Mouse (Mus musculus) lung, embryonic 15.5 days (tissue): ENCODE data around the gene Zfp319. TPM values are rescaled to one million over a fixed set of nuclear protein-coding genes. Genes with fewer than 3 reads are reported as not detected.

ENCODE experiments used
- ATAC-seq: fragments of 200-750 bp; cut with Nextera tagmentation; 2 replicates; pipeline ENCODE4 v1.8.0; 2017; ENCODE audit warnings: moderate number of reproducible peaks, borderline replicate concordance; ENCODE audit not compliant: low FRiP score, low TSS enrichment; ENCODE audit errors: extremely low read depth
- H3K27ac ChIP-seq: fragments of 300-500 bp; sonication (generic); 2 replicates; pipeline ENCODE4 v1.5.1; 2015; ENCODE audit warnings: moderate library complexity, mild to moderate bottlenecking, inconsistent platforms
- H3K27me3 ChIP-seq: fragments of 300-500 bp; sonication (generic); 2 replicates; pipeline ENCODE4 v1.6.1; 2015; ENCODE audit warnings: inconsistent platforms
- H3K36me3 ChIP-seq: fragments of 300-500 bp; sonication (generic); 2 replicates; pipeline ENCODE4 v1.6.1; 2015; ENCODE audit warnings: inconsistent platforms
- H3K4me1 ChIP-seq: fragments of 300-500 bp; sonication (generic); 2 replicates; pipeline ENCODE4 v1.6.1; 2015; ENCODE audit warnings: inconsistent platforms
- H3K4me2 ChIP-seq: fragments of 300-500 bp; sonication (generic); 2 replicates; pipeline ENCODE4 v1.6.1; 2015; ENCODE audit warnings: inconsistent platforms, mild to moderate bottlenecking, moderate library complexity
- H3K4me3 ChIP-seq: fragments of 300-500 bp; sonication (generic); 2 replicates; pipeline ENCODE4 v1.5.1; 2015; ENCODE audit warnings: mild to moderate bottlenecking, inconsistent platforms
- H3K9ac ChIP-seq: fragments of 300-500 bp; sonication (generic); 2 replicates; pipeline ENCODE4 v1.6.1; 2015; ENCODE audit warnings: inconsistent platforms
- H3K9me3 ChIP-seq: fragments of 300-500 bp; sonication (generic); 2 replicates; pipeline ENCODE4 v1.6.1; 2016; ENCODE audit warnings: inconsistent platforms
- WGBS: fragments of 180-500 bp; shearing (Covaris S2); methylation state at CpG from one replicate; pipeline ENCODE4 v1.1.7; 2015; 5-methylcytosine and 5-hydroxymethylcytosine counted together
- polyA plus RNA-seq: library from polyadenylated mRNA; unstranded; fragments of >200 nt; fragmentation: Nextera tagmentation; extraction: Ambion mirVana; gene quantifications from 2 replicates; pipeline ENCODE4 v1.2.1, GENCODE M21; 2015

Gene Zfp319
- polyA plus RNA-seq, 1 experiment from 2014 or later = 9.4 TPM

DNA sequence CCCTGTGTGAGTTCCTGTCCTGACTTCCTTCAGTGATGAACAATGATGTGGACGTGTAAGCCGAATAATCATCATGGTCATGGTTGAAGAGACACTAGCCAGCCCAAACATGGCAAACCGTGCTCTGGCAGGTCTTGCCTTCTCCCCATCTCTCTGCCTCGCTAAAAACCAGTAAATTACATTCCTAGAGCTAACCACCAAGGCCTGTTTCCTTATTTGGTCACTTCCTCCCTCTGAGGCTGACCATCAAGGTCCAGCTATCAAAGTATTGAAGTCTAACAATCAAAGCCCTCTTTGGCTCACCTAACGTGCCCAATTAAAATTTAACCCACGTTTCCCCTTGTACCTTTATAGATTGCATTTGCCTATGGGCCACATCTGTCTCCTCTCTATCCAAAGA, 30.5 kb upstream of the Zfp319 start:
- no peak overlapping the region for H3K9ac ChIP-seq

DNA sequence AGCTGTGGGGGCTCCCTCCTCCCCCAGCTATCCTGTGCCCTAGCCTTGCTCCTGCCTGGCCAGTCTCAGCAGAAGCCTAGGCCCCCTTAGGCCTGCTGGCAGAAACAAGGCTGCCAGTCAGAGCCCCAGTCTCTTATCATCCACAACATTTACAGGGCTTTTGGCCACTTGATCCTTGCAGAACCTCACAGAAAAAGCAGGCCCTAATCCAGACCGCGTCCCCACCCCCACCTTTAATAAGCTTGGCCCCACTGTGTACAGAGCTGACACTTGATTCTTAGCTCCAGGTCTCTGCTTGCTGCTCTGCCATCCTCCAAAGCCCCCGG, 29.2 kb upstream of the Zfp319 start:
- H3K27ac ChIP-seq = peak overlapping the region; percentile 73
- no peaks in the 10 kb centered on the region for H3K36me3 ChIP-seq
- no peak for ATAC-seq
- WGBS = 41% methylated on average over 3 of the region's 3 CpGs
- H3K4me2 ChIP-seq = no peak overlapping the region
- peaks cover 38% of the 10 kb centered on the region for H3K4me1 ChIP-seq
- H3K4me3 ChIP-seq = no peak overlapping the region
- no peaks in the 10 kb centered on the region for H3K9me3 ChIP-seq
- no peak overlapping the region for H3K9ac ChIP-seq
- H3K27me3 ChIP-seq = no peaks in the 10 kb centered on the region

More for the DNA sequence above, 30.5 kb upstream of the Zfp319 start:
- WGBS = 65% methylated on average over 6 of the region's 6 CpGs
- no peak for ATAC-seq
- Histone ChIP-seq H3K4me2 (no peak overlapping the region), H3K9me3 (no peaks in the 10 kb centered on the region), H3K4me3 (no peak overlapping the region), H3K27ac (no peak overlapping the region), H3K36me3 (no peaks in the 10 kb centered on the region), H3K4me1 (peaks cover 35% of the 10 kb centered on the region), H3K27me3 (no peaks in the 10 kb centered on the region)

DNA sequence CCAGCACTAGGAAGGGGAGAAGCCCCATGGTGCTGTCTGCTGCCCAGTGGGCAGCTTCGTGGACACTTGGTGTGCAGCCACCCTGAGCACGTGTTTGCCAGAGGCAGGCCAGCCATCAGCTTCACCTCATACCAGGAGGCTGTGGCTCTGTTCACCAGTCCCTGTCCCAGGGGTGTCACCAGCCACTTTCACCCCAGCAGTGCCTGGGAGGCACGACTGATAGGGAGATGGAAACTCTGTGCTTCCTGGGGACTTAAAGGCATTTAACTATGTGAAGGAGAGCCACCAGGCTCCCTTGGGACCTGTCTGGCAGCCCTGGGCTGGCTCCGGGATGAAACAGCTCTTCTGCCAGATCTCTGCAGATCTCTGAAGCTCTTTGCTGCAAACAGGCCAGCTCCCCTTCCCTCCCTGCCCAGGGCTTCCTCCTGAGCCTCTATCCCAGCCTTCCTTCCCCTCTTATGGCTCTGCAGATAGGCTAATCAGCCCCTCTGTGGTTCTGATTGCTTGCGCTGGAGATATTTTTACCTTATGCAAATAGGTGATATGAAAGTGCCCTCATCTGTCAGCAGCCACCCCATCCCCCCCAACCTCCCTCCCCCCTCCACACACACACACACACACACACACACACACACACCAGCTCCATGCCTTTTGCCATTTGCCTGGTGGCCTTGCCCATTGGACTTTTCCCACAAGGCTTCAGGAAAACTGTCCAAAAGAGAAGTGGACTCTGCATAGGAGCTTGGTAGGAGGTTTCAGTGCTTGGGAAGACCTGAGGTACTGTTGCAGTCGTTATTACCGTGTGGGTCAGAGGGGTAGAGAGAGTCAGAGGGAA, 28.6 kb upstream of the Zfp319 start:
- Histone ChIP-seq H3K27me3 (no peaks in the 10 kb centered on the region), H3K4me1 (peaks cover 40% of the 10 kb centered on the region), H3K9ac (no peak overlapping the region; the same call in 1 of the 2 replicates), H3K4me2 (no peak overlapping the region), H3K9me3 (no peaks in the 10 kb centered on the region), H3K36me3 (no peaks in the 10 kb centered on the region), H3K27ac (peak overlapping the region; percentile 73), H3K4me3 (no peak overlapping the region)
- no peak for ATAC-seq
- WGBS = 30% methylated on average over 7 of the region's 7 CpGs

DNA sequence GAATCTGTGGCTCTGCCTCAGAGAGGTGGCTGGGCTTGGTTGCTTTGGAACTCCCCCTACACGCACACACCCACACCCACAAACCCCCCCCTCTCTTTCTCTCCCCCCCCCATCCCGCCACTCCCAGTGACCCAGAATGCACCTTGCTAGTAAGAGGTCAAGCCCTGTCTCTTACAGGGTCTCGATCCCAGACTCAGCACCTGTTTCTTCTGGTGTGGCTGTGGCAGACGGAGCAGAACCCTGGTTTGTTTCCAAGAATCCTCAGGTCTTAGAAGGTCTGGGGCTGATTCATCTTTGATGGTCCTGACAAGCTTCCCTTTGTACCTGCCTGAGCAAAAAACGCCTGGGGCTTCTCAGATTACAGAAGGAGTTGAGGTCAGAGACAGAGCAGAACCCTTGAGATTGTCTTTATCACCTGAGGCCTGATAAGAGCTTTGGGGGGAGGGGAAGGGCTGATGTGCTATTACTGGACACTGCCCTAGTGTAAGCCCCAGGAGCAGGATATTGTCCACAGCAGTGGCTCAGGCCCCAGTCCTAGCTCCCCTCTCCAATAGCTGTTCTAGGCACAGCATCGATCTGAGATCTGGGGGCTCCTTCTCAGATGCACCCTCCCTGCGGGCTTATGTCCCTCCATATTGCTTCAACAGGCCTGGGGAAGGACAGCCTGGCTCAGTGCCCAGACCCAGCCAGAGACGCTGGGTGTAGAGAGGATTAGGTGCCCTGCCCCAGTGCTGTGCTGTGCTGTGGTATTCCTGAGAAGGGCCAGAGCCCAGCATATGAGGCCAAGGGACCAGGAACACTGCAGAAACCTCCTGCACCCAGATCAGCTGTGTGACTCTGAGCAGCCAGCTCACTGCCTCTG, 27.0 kb upstream of the Zfp319 start:
- Histone ChIP-seq H3K9ac (no peak overlapping the region), H3K4me3 (no peak overlapping the region)
- peak; percentile 46; the same call in 1 of the 2 replicates for ATAC-seq

DNA sequence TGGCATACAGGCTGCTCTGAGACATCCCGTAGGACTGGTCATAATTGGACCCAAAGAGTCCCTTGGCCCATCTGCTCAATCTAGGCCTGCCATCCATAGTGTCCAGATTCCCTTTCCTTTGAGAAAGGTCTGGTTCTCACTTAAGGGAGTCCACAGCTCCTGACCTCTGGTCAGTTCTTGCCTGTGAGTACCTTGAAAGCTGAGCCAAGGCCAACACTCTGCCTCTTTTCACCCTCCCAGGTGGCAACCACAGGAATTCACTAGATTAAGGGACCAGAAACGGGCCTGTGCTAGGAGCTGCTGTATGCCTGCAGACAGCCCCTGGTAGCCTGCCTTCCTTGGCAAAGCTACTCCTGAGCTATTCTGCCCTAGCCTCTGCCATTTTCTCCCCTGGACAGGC, 22.9 kb upstream of the Zfp319 start:
- 74% methylated on average over 2 of the region's 2 CpGs for WGBS
- H3K4me1 ChIP-seq = peaks cover 47% of the 10 kb centered on the region

More for the DNA sequence above, 27.0 kb upstream of the Zfp319 start:
- Histone ChIP-seq H3K36me3 (no peaks in the 10 kb centered on the region), H3K4me2 (0 out of 2 replicates have a peak overlapping the region, but pooled peaks have one; percentile 2), H3K4me1 (peaks cover 46% of the 10 kb centered on the region), H3K27ac (peak overlapping the region; percentile 73), H3K27me3 (no peaks in the 10 kb centered on the region), H3K9me3 (no peaks in the 10 kb centered on the region)
- WGBS = 28% methylated on average over 8 of the region's 8 CpGs

DNA sequence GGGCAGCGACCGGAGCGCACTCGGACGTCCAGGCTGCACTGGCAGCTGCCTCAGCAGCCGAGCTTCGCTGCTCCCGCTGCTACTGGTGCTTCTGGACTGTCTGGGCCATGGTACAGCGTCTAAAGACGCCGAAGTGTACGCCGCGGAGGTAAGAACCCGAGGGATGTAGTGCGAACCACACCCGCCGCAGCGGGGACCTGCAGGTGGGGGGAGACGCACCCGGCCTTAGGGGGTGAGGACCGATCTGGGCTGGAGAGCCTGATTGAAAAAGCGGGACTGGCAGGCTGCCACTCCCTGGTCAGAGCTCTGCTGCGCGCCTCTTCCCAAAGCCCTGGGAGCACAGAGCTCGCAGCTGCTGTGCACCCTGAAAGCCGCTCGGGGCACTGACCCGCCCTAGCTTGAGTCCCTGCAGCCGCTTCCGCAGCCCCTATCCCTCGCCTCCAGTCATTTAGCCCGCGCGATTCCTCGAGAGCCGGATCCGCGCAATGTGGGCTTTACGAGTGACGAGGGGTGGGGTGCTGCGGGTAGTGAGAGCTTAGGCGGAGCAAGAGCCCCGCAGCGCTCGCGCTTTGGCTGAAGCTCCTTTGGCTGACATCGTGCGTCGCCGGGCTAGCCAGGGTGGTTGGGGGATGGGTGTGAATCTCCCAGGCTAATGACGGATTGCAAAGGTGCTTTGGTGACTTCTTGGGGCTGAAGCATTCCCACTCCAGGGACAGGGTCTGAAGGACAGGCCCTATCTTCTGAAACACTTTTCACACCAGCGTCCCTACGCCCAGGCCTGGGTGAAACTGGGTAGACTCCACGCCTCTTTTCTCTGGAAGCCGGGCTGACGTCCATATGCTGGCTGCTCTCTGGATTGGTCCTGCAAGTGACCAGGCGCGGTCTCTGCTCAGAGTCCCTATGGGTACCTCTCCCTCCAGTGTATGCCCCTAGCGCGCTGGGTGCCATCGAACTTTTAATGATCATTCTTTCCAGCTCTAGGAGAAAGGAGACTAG, 21.4 kb upstream of the Zfp319 start:
- peak overlapping the region; percentile 66 for H3K4me3 ChIP-seq
- H3K9me3 ChIP-seq = no peaks in the 10 kb centered on the region
- WGBS = 2% methylated on average over 60 of the region's 62 CpGs
- H3K27ac ChIP-seq = peak overlapping the region; percentile 78
- peak overlapping the region; percentile 73 for H3K4me2 ChIP-seq
- peaks cover 9% of the 10 kb centered on the region; the same call in 1 of the 2 replicates for H3K27me3 ChIP-seq
- H3K36me3 ChIP-seq = no peaks in the 10 kb centered on the region
- H3K4me1 ChIP-seq = peaks cover 47% of the 10 kb centered on the region
- H3K9ac ChIP-seq = peak overlapping the region; percentile 65
- ATAC-seq = peak; percentile 52

More for the DNA sequence above, 22.9 kb upstream of the Zfp319 start:
- no peak for ATAC-seq
- 0 out of 2 replicates have a peak overlapping the region, but pooled peaks have one; percentile 73 for H3K4me2 ChIP-seq
- H3K9ac ChIP-seq = no peak overlapping the region
- H3K27ac ChIP-seq = no peak overlapping the region
- no peak overlapping the region for H3K4me3 ChIP-seq
- peaks cover 9% of the 10 kb centered on the region; the same call in 1 of the 2 replicates for H3K27me3 ChIP-seq
- H3K36me3 ChIP-seq = no peaks in the 10 kb centered on the region
- no peaks in the 10 kb centered on the region for H3K9me3 ChIP-seq

DNA sequence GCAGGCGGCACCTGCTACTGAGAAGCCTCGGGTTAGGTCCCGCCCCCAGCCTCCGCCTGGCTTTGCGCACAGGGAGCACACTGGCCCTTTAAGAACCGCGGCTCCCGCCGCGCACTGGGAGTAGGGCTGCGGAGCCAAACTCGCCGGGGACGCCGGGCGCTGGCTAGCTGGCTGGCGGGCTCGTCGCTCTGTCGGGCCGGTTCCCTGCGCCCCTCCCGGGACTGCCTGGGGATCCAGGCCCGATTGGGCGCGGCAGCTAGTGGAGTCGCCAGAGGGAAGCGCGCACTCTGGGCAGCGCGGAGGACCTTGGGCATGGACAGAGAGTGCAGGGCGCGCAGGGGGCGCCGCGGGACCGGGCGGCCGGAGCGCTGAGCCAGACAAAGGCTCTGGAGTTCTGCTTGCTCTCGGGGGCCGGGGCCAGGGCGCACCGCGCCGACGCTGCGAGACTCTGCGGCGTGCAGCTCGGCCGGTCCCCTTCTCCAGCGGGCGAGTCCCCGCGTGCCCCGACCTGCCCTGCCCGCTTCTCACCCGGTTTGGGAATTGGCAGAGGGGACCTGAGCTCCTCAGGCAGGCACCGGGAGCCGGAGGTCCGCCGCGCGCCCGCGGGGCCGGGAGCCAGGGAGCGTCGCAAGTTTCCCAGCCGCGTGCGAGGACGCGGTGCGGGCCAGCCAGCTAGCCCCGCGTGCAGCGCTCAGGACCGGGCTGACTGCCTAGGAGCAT, 20.6 kb upstream of the Zfp319 start, which contains the start of gene Mmp15:
Gene Mmp15 (plus strand): TSS at position 118 of the 720 bp plus-strand sequence.
- H3K4me3 ChIP-seq = peak within 1 kb of the TSS; percentile 66
- WGBS = under 1% methylated on average over 78 of the region's 80 CpGs
- peak within 1 kb of the TSS; percentile 78 for H3K27ac ChIP-seq
- peaks cover 9% of the 10 kb centered on the region; the same call in 1 of the 2 replicates for H3K27me3 ChIP-seq
- H3K9me3 ChIP-seq = no peaks in the 10 kb centered on the region
- H3K4me2 ChIP-seq = peak within 1 kb of the TSS; percentile 73
- peaks cover 46% of the 10 kb centered on the region for H3K4me1 ChIP-seq
- H3K36me3 ChIP-seq = no peaks in the 10 kb centered on the region
- peak; percentile 76 for ATAC-seq
- peak within 1 kb of the TSS; percentile 65 for H3K9ac ChIP-seq

DNA sequence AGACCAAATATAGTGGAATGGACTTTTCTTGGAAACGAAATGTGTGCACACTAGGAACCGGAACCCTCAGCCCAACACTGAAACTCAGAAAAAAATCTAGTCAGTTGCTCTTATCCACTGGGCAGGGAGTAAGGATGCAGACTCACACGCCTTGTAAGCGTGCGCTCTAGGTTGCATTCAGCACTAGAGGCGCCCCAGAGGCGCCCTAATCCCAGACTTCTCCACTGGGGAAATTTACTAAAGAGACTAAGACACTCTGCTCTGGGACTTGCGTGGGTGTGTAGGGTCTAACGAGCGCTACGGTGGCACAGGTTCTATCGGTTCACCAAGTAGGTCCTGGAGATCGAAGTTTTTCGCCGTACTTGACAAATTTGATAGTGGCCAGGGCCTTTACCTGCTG, 19.7 kb upstream of the Zfp319 start:
- WGBS = 3% methylated on average over 15 of the region's 15 CpGs
- H3K36me3 ChIP-seq = no peaks in the 10 kb centered on the region; the same call in 1 of the 2 replicates
- H3K4me1 ChIP-seq = peaks cover 51% of the 10 kb centered on the region
- no peaks in the 10 kb centered on the region for H3K9me3 ChIP-seq
- ATAC-seq = no peak
- peaks cover 9% of the 10 kb centered on the region; the same call in 1 of the 2 replicates for H3K27me3 ChIP-seq
- H3K4me3 ChIP-seq = peak overlapping the region; percentile 66
- peak overlapping the region; percentile 73 for H3K4me2 ChIP-seq
- no peak overlapping the region for H3K27ac ChIP-seq
- H3K9ac ChIP-seq = no peak overlapping the region

DNA sequence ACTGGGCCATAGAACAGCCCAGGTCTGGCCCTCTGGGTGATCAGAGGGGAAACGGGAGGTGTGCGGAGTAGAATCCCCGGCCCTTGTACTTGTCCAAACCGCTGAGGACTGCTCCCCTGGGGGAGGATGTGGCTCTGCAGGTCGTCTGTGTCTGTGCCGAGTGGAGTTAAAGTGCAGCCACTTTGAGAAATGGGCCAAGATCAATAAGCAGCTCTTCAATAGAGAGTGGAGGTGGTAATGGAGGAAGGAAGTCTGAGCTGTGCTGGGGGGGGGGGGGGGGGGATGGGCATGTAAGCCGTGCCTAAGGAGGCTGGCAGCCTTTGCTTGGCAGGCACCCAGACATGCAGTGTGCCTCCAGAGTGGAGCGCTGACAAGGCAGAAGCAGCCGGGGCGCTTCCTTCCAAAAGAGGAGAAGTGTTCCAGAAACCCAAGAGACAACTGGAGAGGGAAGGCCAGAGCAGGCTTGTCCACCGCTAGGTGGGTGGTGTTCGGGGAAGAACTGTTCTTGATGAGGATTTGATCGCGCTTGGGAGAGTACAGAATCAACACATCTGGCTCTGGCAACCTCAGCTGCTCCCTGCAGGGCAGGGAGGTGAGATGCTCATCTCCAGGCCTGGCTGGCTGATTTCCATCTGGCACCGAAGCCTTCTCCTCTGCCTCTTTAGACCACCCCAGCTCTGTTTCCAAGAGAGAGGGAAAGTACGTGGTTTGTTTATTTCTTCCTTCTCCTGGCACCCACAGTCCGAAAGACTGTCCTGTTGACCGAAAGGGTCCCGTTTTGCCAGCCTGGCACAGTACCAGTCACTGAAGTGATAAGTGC, 17.3 kb upstream of the Zfp319 start:
- Histone ChIP-seq H3K36me3 (peaks cover 11% of the 10 kb centered on the region), H3K4me1 (peaks cover 41% of the 10 kb centered on the region), H3K9me3 (no peaks in the 10 kb centered on the region), H3K4me2 (peak overlapping the region; percentile 24), H3K9ac (no peak overlapping the region), H3K27ac (peak overlapping the region; percentile 34), H3K27me3 (peaks cover 9% of the 10 kb centered on the region; the same call in 1 of the 2 replicates), H3K4me3 (no peak overlapping the region)
- WGBS = 28% methylated on average over 19 of the region's 19 CpGs
- ATAC-seq = no peak

DNA sequence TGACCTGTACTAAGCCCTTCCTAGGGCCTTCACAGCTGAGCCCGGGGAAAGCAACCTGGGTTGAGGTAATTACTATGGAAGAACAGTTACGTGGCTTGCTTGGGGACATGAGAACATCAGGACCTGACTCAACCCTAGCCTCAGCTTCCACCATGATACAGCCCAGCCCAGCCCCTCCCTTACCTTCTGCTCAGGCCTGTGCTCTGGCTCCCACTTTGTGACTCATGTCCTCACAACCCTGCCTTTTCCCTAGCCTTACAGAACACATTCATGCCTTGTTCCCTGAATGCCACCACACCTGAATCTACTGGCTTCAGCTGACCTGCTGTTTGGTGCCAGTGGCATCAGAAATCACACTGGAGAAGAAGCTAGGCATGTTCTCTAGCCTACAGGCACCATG, 16.6 kb upstream of the Zfp319 start:
- Histone ChIP-seq H3K9ac (no peak overlapping the region), H3K4me2 (no peak overlapping the region)

More for the DNA sequence above, 16.6 kb upstream of the Zfp319 start:
- Histone ChIP-seq H3K27me3 (peaks cover 9% of the 10 kb centered on the region; the same call in 1 of the 2 replicates), H3K4me1 (peaks cover 36% of the 10 kb centered on the region), H3K27ac (no peak overlapping the region), H3K4me3 (no peak overlapping the region), H3K36me3 (peaks cover 17% of the 10 kb centered on the region), H3K9me3 (no peaks in the 10 kb centered on the region)
- no peak for ATAC-seq
- 87% methylated on average over 2 of the region's 2 CpGs for WGBS
